Mouse (Mus musculus) mesoderm, embryonic 11.5 days (tissue): ENCODE results near the gene Rabgap1l.
A peak's percentile ranks its signal among the peaks of the same experiment; 100 is the strongest.

Source experiments
- DNase-seq: peaks from one replicate; pipeline ENCODE4 v3.0.0-alpha.2; 2012; ENCODE audit warnings: low read depth, low spot score

Rabgap1l gene

GRCm38 (mm10) chr1:160792686-160793355 is at the start of gene Rabgap1l:
Gene Rabgap1l (minus strand): TSS chr1:160793211.
- peak; percentile 91 for DNase-seq

- no peak for DNase-seq
Measured at GRCm38 (mm10) chr1:160842567-160842966, 49.6 kb upstream of the Rabgap1l start.

DNA sequence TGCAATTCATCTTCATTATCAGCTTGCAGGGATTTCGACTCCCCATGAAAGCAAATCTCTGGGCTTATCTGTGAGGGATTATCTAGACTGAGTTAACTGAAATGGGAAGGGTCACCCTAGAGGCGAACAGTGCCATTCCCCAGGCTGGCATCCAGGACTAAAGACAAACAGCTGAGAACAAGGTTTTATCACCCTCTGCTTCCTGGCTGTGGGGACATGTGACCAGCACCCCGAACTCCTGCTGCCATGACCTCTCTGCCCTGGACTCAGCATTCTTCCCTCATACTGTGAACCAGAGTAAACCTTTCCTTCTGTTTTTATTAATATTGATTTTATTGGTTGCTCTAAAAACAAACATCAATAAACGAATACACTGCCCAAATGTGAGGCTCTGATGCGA is 47.6 kb upstream of the Rabgap1l start:
- DNase-seq: no peak

- no peak for DNase-seq
Measured at GRCm38 (mm10) chr1:160839095-160839494, 46.1 kb upstream of the Rabgap1l start.

DNA sequence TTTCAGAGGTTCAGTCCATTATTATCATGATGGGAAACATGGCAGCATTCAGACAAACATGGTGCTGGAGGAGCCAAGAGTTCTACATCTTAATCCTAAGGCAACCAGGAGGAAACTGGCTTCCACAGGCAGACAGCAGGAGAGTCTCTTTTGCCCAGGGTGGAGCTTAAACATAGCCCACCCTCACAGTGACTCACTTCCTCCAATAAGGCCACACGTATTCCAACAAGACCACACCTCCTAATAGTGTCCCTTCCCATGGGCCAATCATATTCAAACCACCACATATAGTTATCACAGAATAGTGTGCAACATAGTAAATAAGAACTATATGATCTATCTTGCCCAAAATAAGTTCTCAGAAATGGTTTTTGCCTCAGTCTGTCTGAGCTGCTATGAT is 41.4 kb upstream of the Rabgap1l start:
- no peak for DNase-seq

DNA sequence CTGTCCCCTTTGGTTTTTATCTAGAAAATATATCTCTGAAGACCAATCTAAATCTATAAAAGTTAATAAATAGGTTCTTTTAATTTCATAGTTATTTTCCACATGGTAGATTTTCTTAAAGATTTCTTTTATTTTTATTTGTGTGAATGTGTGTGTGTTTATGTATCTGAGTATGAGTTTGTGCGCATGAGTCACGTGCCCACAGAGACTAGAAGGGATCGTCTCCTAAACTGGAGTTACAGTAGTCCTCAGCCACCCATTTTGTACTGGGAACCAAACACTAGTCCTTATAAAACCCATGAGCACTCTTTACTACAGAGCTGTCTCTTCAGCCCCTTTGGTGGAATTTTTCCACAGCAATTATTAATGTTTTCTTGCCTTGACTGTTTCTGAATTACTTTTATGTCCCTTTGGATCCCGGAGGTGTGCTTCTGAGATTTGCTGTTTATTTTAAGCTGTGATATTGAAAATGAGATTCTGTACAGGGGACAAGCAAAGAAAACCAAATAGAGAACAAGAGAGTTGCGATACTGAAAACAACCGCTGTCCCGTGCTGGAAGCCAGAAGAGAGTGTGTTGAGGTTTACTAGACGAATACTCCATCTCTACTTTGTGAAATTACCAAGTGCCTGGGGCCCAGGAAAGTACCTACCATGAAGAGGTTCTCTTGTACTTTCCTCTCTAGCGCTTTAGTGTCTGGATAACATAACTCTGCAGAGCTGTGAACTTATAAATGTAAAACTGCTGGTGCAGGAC is 39.4 kb upstream of the Rabgap1l start:
- DNase-seq: no peak

GRCm38 (mm10) chr1:160830608-160831498 is 37.8 kb upstream of the Rabgap1l start:
- DNase-seq: no peak

DNA sequence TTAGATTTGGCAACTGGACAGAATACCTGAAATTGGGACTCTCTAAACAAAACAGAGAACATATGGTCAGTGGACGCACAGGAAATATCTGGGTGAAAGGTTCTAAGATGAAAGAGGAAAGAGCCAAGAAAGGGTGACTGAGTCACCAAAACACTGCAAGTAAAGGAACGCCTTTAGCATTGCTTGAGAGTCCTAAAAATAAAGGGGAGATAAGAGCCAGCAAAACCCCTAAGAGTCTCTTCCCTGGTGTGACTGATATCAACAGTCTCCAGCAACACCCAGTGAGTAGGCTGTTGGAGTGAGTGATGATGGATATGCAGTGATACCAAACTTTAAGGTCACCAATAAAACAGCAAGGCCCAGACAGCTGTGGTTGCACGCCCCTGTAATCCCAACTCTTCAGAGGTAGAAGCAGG is 32.4 kb upstream of the Rabgap1l start:
- no peak for DNase-seq

GRCm38 (mm10) chr1:160823638-160824037 is 30.6 kb upstream of the Rabgap1l start:
- DNase-seq: no peak

GRCm38 (mm10) chr1:160814198-160814597 is 21.2 kb upstream of the Rabgap1l start:
- DNase-seq: no peak

GRCm38 (mm10) chr1:160812428-160812827 is 19.4 kb upstream of the Rabgap1l start:
- no peak for DNase-seq

- DNase-seq: no peak
Measured at GRCm38 (mm10) chr1:160811930-160812329, 18.9 kb upstream of the Rabgap1l start.

DNA sequence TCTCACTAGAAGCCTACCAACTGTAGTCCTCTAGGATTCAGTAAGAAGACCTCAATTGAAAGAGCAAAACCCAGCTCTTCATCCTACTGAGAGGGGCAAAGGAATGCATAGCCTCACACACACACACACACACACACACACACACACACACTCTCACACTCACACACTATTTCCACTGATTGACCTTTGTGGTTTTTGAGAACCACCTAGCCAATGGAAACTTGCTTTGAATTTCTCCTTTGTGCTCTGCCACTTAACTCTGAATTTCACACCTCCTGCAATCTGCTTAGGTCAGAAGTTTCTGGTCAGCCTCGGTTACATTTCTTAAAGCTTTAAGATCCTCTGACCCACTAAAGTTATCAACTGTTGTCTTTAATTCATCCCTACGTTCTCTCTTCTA is 12.3 kb upstream of the Rabgap1l start:
- no peak for DNase-seq

GRCm38 (mm10) chr1:160799972-160800371 is 7.0 kb upstream of the Rabgap1l start:
- no peak for DNase-seq

GRCm38 (mm10) chr1:160795016-160795415 is 2.0 kb upstream of the Rabgap1l start:
- no peak for DNase-seq

- no peak for DNase-seq
Measured at GRCm38 (mm10) chr1:160793791-160794757, 1.1 kb upstream of the Rabgap1l start.

DNA sequence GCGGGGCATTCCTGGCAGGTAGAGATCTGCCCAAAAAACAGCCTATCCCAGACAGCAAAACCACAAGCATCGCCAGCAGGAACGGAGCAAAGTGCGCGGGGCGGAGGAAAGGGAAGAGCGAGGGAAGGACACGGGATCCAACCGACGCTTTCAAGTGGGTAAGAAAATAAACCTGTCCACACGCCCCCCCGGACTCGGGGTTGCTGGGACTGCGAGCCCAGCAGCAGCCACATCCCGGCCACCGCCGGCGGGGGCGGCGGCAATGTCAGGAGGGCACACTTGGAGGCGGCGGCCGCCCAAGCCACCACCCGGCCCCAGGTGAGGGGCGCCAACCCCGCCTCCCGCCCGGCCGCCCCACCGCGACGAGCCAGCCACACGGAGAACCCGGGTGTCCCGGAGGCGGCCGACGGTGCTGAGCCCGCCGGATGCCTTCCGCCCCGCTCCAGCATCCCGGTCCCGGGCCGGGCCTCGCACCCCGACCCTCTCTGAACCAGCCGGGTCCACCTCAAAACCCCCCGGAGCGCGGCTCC is 790 bp downstream of the Rabgap1l start:
- DNase-seq: peak; percentile 46

GRCm38 (mm10) chr1:160791381-160792155 is 1.4 kb downstream of the Rabgap1l start:
- DNase-seq: no peak

- DNase-seq: no peak
Measured at GRCm38 (mm10) chr1:160790630-160791029, 2.4 kb downstream of the Rabgap1l start.

DNA sequence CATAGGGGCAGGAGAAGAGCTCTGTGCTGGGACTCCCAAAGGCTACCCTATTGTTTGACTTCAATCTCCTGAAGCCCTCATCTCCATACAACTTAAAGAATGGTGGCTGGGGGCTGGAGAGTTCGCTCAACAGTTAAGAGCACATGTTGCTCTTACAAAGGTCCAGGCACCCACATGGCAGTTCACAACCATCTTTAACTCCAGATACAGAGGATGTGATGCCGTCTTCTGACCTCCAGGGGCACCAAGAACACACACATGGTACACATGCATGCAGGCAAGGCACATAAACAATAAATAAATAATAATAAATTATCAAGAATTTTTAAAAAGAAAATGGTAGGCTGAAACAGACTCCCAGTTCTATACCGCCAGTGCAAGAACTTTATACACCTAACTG is 3.1 kb downstream of the Rabgap1l start:
- DNase-seq: no peak
